26 mouse cellular contexts compared by ENCODE assay signal in the genomic region with DNA sequence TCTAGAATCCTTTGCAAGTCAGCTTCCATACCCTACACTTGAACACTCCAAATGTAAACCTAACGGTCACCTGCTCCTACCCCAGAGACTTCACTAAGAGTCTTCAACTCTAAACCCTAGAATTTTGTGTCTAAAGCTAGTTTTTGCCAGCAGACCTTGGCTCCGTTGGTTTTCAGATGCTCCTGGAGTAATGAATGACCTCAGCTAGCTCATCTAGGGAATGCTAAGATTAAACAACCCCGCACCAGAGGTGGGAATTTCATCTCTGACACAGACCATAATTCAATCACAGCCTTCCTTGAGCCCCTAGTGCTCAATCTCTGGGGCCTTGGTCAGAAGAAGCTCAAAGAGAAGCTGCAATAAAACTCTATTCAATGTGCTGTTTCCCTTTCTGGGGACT. TPM values are rescaled to one million over a fixed set of nuclear protein-coding genes. Genes with fewer than 3 reads are reported as not detected.
A peak's percentile ranks its signal among the peaks of the same experiment; 100 is the strongest.
DNase-seq lines count a peak whose midpoint lies in the region; ATAC-seq and TF ChIP-seq lines count a peak whose summit lies in the region.
"Had no signal": no experiment of that assay in that cellular context is flagged by ENCODE, and none has a peak within 500 bp of the region (broad histone marks: within the 10 kb centered on the region; RNA-seq: fewer than 3 reads in every experiment).

No protein-coding gene starts in this region.

- no peaks in the 10 kb centered on the region for H3K9me3 ChIP-seq in hindbrain, postnatal 0 days (ENCODE audit: low read length)
- H3K9me3 ChIP-seq: embryonic facial prominence, embryonic 12.5 days; intestine, embryonic 15.5 days; liver, embryonic 13.5 days had no signal

- no peak overlapping the region for H3K9ac ChIP-seq in hindbrain, postnatal 0 days (replicated peaks; ENCODE audit: low read length)
- H3K9ac ChIP-seq: embryonic facial prominence, embryonic 12.5 days; intestine, embryonic 15.5 days; limb, embryonic 13.5 days; liver, embryonic 13.5 days; lung, embryonic 14.5 days had no signal

- WGBS in hindbrain, postnatal 0 days, result 50% methylated on average over 3 of the region's 3 CpGs

- peak; percentile 60 for DNase-seq in cerebellum, adult 9-11 months
- no peak for DNase-seq in left cerebral cortex, adult 2 months (ENCODE audit: extremely low spot score in 1 of 2, low spot score in 2 of 2)
- DNase-seq in left cerebral cortex, postnatal 4 days, result no peak
- peak; percentile 43 to 60 for DNase-seq in cerebellum, postnatal 25 days
- no peak for DNase-seq in hindbrain, postnatal 0 days (ENCODE audit: low spot score)
- DNase-seq in urinary bladder, postnatal 25 days (ENCODE audit: low spot score), result no peak
- DNase-seq: adrenal gland, postnatal 36 days; gastrocnemius, postnatal 14 days; heart, adult 18-20 months; heart, postnatal 36 days; liver, embryonic 13.5 days; lung, postnatal 4 days; thymus, postnatal 25 days had no signal

- no peak overlapping the region for H3K4me3 ChIP-seq in left cerebral cortex, adult 2 months
- no peak overlapping the region for H3K4me3 ChIP-seq in hindbrain, postnatal 0 days (ENCODE audit: low read length)
- H3K4me3 ChIP-seq: erythroblast, embryonic 14.5 days had no signal

- H3K27me3 ChIP-seq in hindbrain, postnatal 0 days (ENCODE audit: insufficient read depth, low read length), result peaks cover 17% of the 10 kb centered on the region; the same call in 1 of the 2 replicates
- H3K27me3 ChIP-seq: CH12.LX had no signal

- intact Hi-C loops in left cerebral cortex, adult 2 months (cut with DNase I), result loop anchor here (5.0 kb wide), 2 partner anchors 100 to 180 kb away; partner anchors contain the start of gene Itprid2
- intact Hi-C loops in left cerebral cortex, postnatal 4 days (cut with DNase I), result no loop called here

- H3K27ac ChIP-seq in left cerebral cortex, adult 2 months, result peak overlapping the region; percentile 47; the same call in 1 of the 2 replicates
- H3K27ac ChIP-seq in hindbrain, postnatal 0 days, result 0 out of 2 replicates have a peak overlapping the region, but pooled peaks have one; percentile 60
- H3K27ac ChIP-seq: embryonic facial prominence, embryonic 12.5 days; intestine, embryonic 15.5 days; limb, embryonic 13.5 days; liver, embryonic 13.5 days had no signal

- peaks cover 7% of the 10 kb centered on the region; the same call in 1 of the 2 replicates for H3K4me1 ChIP-seq in hindbrain, postnatal 0 days (ENCODE audit: insufficient read depth, low read length)
- H3K4me1 ChIP-seq: liver, embryonic 13.5 days had no signal

- no peaks in the 10 kb centered on the region for H3K36me3 ChIP-seq in hindbrain, postnatal 0 days (ENCODE audit: insufficient read depth, low read length)
- H3K36me3 ChIP-seq: embryonic facial prominence, embryonic 12.5 days; intestine, embryonic 15.5 days; limb, embryonic 13.5 days; liver, embryonic 13.5 days had no signal

- ATAC-seq in cerebellum, adult (ENCODE audit: insufficient number of reproducible peaks, low FRiP score, low TSS enrichment), result no peak
- no peak for ATAC-seq in hindbrain, postnatal 0 days
- no peak for ATAC-seq in activated CD4-positive, CD25-positive, alpha-beta regulatory T cell, adult 4 months

- no peak for TF ChIP-seq CTCF in left cerebral cortex, adult 2 months (IDR thresholded peaks at IDR 0.05)
- TF ChIP-seq CTCF in hindbrain, postnatal 0 days (IDR thresholded peaks at IDR 0.05; ENCODE audit: low read depth), result no peak

- H3K4me2 ChIP-seq in hindbrain, postnatal 0 days (ENCODE audit: low read depth, low read length), result peak overlapping the region; percentile 59

RNA-seq across cellular contexts. Expression of gene Cerkl, which starts 0.8 kb away (rescaled TPM):
- total RNA-seq in left cerebral cortex, adult 2 months (2021), result 1 to 10 TPM; 5.6 to 6.3 TPM
- 1 to 10 TPM; 1.4 to 1.9 TPM for total RNA-seq in left cerebral cortex, postnatal 4 days (2021)
- total RNA-seq in hindbrain, postnatal 0 days (2014; rRNA removed), result 0.40 and 2.1 TPM in 2 replicates
- 2.5 and 3.3 TPM in 2 replicates for polyA plus RNA-seq in hindbrain, postnatal 0 days (2015; fragmentation: Nextera tagmentation; extraction: Ambion mirVana)
- 10 to 100 TPM; 28.5 to 40.8 TPM for polyA plus RNA-seq in activated CD4-positive, CD25-positive, alpha-beta regulatory T cell, adult 4 months (2017; shearing (Covaris generic))

RNA-seq across cellular contexts. Expression of gene Neurod1, which starts 0.9 kb away (rescaled TPM):
- total RNA-seq in left cerebral cortex, adult 2 months (2021), result 10 to 100 TPM; 16.7 to 17.3 TPM
- 10 to 100 TPM; 25.9 to 27.8 TPM for total RNA-seq in left cerebral cortex, postnatal 4 days (2021)
- 42.4 and 56.0 TPM in 2 replicates for total RNA-seq in hindbrain, postnatal 0 days (2014; rRNA removed)
- 85.9 and 96.3 TPM in 2 replicates for polyA plus RNA-seq in hindbrain, postnatal 0 days (2015; fragmentation: Nextera tagmentation; extraction: Ambion mirVana)
- not detected for polyA plus RNA-seq in activated CD4-positive, CD25-positive, alpha-beta regulatory T cell, adult 4 months (2017; shearing (Covaris generic))
- total RNA-seq: adrenal gland, postnatal 36 days; CH12.LX; common myeloid progenitor, adult 5-6 weeks; heart, adult 18-20 months; heart, postnatal 36 days; MEL had no signal
- polyA plus RNA-seq: erythroblast, embryonic 14.5 days; heart, embryonic 14.5 days; kidney, embryonic 14.5 days; limb, embryonic 13.5 days; liver, embryonic 13.5 days; lung, embryonic 14.5 days; testis, adult 2 months had no signal

Comparison
In these comparisons a context has a peak if more than half of its experiments do, and no peak if none do; other contexts are left out.
1. DNase-seq: peak in cerebellum, adult 9-11 months (single experiment) and cerebellum, postnatal 25 days (2 of 2); none in left cerebral cortex, adult 2 months (0 of 2), left cerebral cortex, postnatal 4 days (single experiment), hindbrain, postnatal 0 days (single experiment) and urinary bladder, postnatal 25 days (single experiment).